Mouse (Mus musculus) embryonic facial prominence, embryonic 12.5 days (tissue): ENCODE measurements around the gene Vps33a. TPM values are rescaled to one million over a fixed set of nuclear protein-coding genes. Genes with fewer than 3 reads are reported as not detected.
"Not testable (repeated sequence)": the region's sequence is repeated elsewhere in the genome, so short reads cannot be mapped to it uniquely, and the experiment has no call there.

Experiments
- ATAC-seq: fragments of 200-750 bp; cut with Nextera tagmentation; 2 replicates; pipeline ENCODE4 v1.8.0; 2017; ENCODE audit not compliant: insufficient number of reproducible peaks, insufficient read depth, low FRiP score, low TSS enrichment
- H3K27ac ChIP-seq: fragments of 300-500 bp; sonication (generic); 2 replicates; pipeline ENCODE4 v1.5.1; 2016; ENCODE audit warnings: mild to moderate bottlenecking
- H3K27me3 ChIP-seq: fragments of 300-500 bp; sonication (generic); 2 replicates; pipeline ENCODE4 v1.6.1; 2016; ENCODE audit warnings: mild to moderate bottlenecking, moderate library complexity
- H3K36me3 ChIP-seq: fragments of 300-500 bp; sonication (generic); 2 replicates; pipeline ENCODE4 v1.6.1; 2016; ENCODE audit warnings: mild to moderate bottlenecking
- H3K4me1 ChIP-seq: fragments of 300-500 bp; sonication (generic); 2 replicates; pipeline ENCODE4 v1.6.1; 2016
- H3K4me2 ChIP-seq: fragments of 300-500 bp; sonication (generic); replicated peaks from 2 replicates; pipeline ENCODE4 v1.6.1; 2016; ENCODE audit warnings: mild to moderate bottlenecking, moderate library complexity
- H3K4me3 ChIP-seq: fragments of 300-500 bp; sonication (generic); 2 replicates; pipeline ENCODE4 v1.5.1; 2016; ENCODE audit warnings: mild to moderate bottlenecking
- H3K9ac ChIP-seq: fragments of 300-500 bp; sonication (generic); 2 replicates; pipeline ENCODE4 v1.6.1; 2016; ENCODE audit warnings: mild to moderate bottlenecking, moderate library complexity
- H3K9me3 ChIP-seq: fragments of 300-500 bp; sonication (generic); 2 replicates; pipeline ENCODE4 v1.6.1; 2016; ENCODE audit warnings: mild to moderate bottlenecking, moderate library complexity
- WGBS: fragments of 180-500 bp; shearing (Covaris S2); methylation state at CpG from one replicate; pipeline ENCODE4 v1.1.7; 2016; 5-methylcytosine and 5-hydroxymethylcytosine counted together
- polyA plus RNA-seq: library from polyadenylated mRNA; unstranded; fragments of >200 nt; fragmentation: Nextera tagmentation; extraction: Ambion mirVana; gene quantifications from 2 replicates; pipeline ENCODE4 v1.2.1, GENCODE M21; 2016

Vps33a gene
- polyA plus RNA-seq, 1 experiment from 2014 or later, result 26.8 TPM

GRCm38 (mm10) chr5:123523692-123524392, 49.0 kb downstream of the Vps33a start, which contains the start of gene Diablo:
Gene Diablo (minus strand): TSS chr5:123524176.
- under 1% methylated on average over 82 of the region's 82 CpGs for WGBS
- H3K4me2 ChIP-seq, result peak within 1 kb of the TSS; percentile 80
- H3K27ac ChIP-seq, result peak within 1 kb of the TSS; percentile 72; the same call in 1 of the 2 replicates
- peaks cover 17% of the 10 kb centered on the region; the same call in 1 of the 2 replicates for H3K36me3 ChIP-seq
- ATAC-seq, result peak; percentile 94
- no peaks in the 10 kb centered on the region for H3K27me3 ChIP-seq
- H3K9ac ChIP-seq, result peak within 1 kb of the TSS; percentile 84
- peaks cover 20% of the 10 kb centered on the region for H3K4me1 ChIP-seq
- H3K9me3 ChIP-seq, result no peaks in the 10 kb centered on the region
- H3K4me3 ChIP-seq, result peak within 1 kb of the TSS; percentile 88

- no peaks in the 10 kb centered on the region for H3K9me3 ChIP-seq
- peaks cover 20% of the 10 kb centered on the region for H3K4me1 ChIP-seq
- no peak overlapping the region for H3K4me2 ChIP-seq
- no peak overlapping the region for H3K9ac ChIP-seq
- WGBS, result 91% methylated on average over 1 of the region's 1 CpGs
- no peaks in the 10 kb centered on the region for H3K27me3 ChIP-seq
- peaks cover 19% of the 10 kb centered on the region for H3K36me3 ChIP-seq
- H3K4me3 ChIP-seq, result no peak overlapping the region
- no peak for ATAC-seq
- H3K27ac ChIP-seq, result no peak overlapping the region
Measured at GRCm38 (mm10) chr5:123522166-123522565, 50.7 kb downstream of the Vps33a start.

GRCm38 (mm10) chr5:123521621-123522020, 51.2 kb downstream of the Vps33a start:
- H3K4me2 ChIP-seq, result no peak overlapping the region
- 91% methylated on average over 1 of the region's 1 CpGs for WGBS
- no peak overlapping the region for H3K27ac ChIP-seq
- no peak overlapping the region for H3K9ac ChIP-seq
- H3K36me3 ChIP-seq, result peaks cover 24% of the 10 kb centered on the region
- no peaks in the 10 kb centered on the region for H3K9me3 ChIP-seq
- ATAC-seq, result no peak
- no peaks in the 10 kb centered on the region for H3K27me3 ChIP-seq
- H3K4me3 ChIP-seq, result no peak overlapping the region
- H3K4me1 ChIP-seq, result peaks cover 20% of the 10 kb centered on the region

- 82% methylated on average over 9 of the region's 9 CpGs for WGBS
- no peak overlapping the region for H3K9ac ChIP-seq
- ATAC-seq, result no peak
- no peak overlapping the region for H3K4me2 ChIP-seq
- H3K27ac ChIP-seq, result no peak overlapping the region
- peaks cover 34% of the 10 kb centered on the region for H3K36me3 ChIP-seq
- H3K27me3 ChIP-seq, result no peaks in the 10 kb centered on the region
- H3K4me3 ChIP-seq, result no peak overlapping the region
- peaks cover 20% of the 10 kb centered on the region for H3K4me1 ChIP-seq
- H3K9me3 ChIP-seq, result no peaks in the 10 kb centered on the region
Measured at GRCm38 (mm10) chr5:123520666-123521065, 52.2 kb downstream of the Vps33a start.

- H3K36me3 ChIP-seq, result peaks cover 62% of the 10 kb centered on the region
- no peak overlapping the region for H3K9ac ChIP-seq
- 94% methylated on average over 5 of the region's 5 CpGs for WGBS
- no peaks in the 10 kb centered on the region for H3K9me3 ChIP-seq
- H3K27me3 ChIP-seq, result no peaks in the 10 kb centered on the region
- H3K4me2 ChIP-seq, result no peak overlapping the region
- H3K4me1 ChIP-seq, result peaks cover 4% of the 10 kb centered on the region; the same call in 1 of the 2 replicates
- H3K27ac ChIP-seq, result no peak overlapping the region
- no peak overlapping the region for H3K4me3 ChIP-seq
- ATAC-seq, result no peak
Measured at GRCm38 (mm10) chr5:123514871-123515270, 58.0 kb downstream of the Vps33a start.

GRCm38 (mm10) chr5:123512102-123512501, 60.7 kb downstream of the Vps33a start:
- Histone ChIP-seq H3K9ac (no peak overlapping the region), H3K27me3 (peaks cover 2% of the 10 kb centered on the region; the same call in 1 of the 2 replicates), H3K4me3 (no peak overlapping the region), H3K9me3 (no peaks in the 10 kb centered on the region), H3K4me2 (no peak overlapping the region), H3K27ac (no peak overlapping the region), H3K36me3 (peaks cover 44% of the 10 kb centered on the region), H3K4me1 (peaks cover 20% of the 10 kb centered on the region)
- no peak for ATAC-seq
- 79% methylated on average over 3 of the region's 3 CpGs for WGBS

- H3K27ac ChIP-seq, ATAC-seq, H3K27me3 ChIP-seq, H3K9me3 ChIP-seq, H3K4me3 ChIP-seq, H3K9ac ChIP-seq, H3K4me2 ChIP-seq: not testable (repeated sequence)
- WGBS, result 82% methylated on average over 3 of the region's 3 CpGs
- Histone ChIP-seq H3K36me3 (peaks cover 37% of the 10 kb centered on the region), H3K4me1 (peaks cover 20% of the 10 kb centered on the region)
Measured at GRCm38 (mm10) chr5:123511426-123511825, 61.4 kb downstream of the Vps33a start.

GRCm38 (mm10) chr5:123510160-123510559, 62.7 kb downstream of the Vps33a start, which contains the start of gene B3gnt4:
Gene B3gnt4 (plus strand): TSS chr5:123510460.
- Histone ChIP-seq H3K27ac (no peak within 1 kb of the TSS), H3K4me3 (no peak within 1 kb of the TSS; the same call in 1 of the 2 replicates), H3K27me3 (peaks cover 13% of the 10 kb centered on the region), H3K4me2 (peak within 1 kb of the TSS; percentile 86; the same call in 1 of the 2 replicates), H3K36me3 (peaks cover 24% of the 10 kb centered on the region), H3K4me1 (peaks cover 20% of the 10 kb centered on the region), H3K9me3 (no peaks in the 10 kb centered on the region), H3K9ac (no peak within 1 kb of the TSS)
- WGBS, result 82% methylated on average over 5 of the region's 5 CpGs
- no peak for ATAC-seq

GRCm38 (mm10) chr5:123508921-123509320, 63.9 kb downstream of the Vps33a start:
- peaks cover 22% of the 10 kb centered on the region for H3K36me3 ChIP-seq
- H3K4me2 ChIP-seq, result peak overlapping the region; percentile 86
- H3K27me3 ChIP-seq, result peaks cover 13% of the 10 kb centered on the region
- 7% methylated on average over 12 of the region's 12 CpGs for WGBS
- peak overlapping the region; percentile 65 for H3K4me3 ChIP-seq
- peak overlapping the region; percentile 61 for H3K9ac ChIP-seq
- H3K9me3 ChIP-seq, result no peaks in the 10 kb centered on the region
- peaks cover 23% of the 10 kb centered on the region for H3K4me1 ChIP-seq
- H3K27ac ChIP-seq, result no peak overlapping the region
- no peak for ATAC-seq

- no peaks in the 10 kb centered on the region for H3K9me3 ChIP-seq
- peaks cover 13% of the 10 kb centered on the region for H3K27me3 ChIP-seq
- peaks cover 18% of the 10 kb centered on the region for H3K36me3 ChIP-seq
- peak overlapping the region; percentile 61 for H3K9ac ChIP-seq
- peak overlapping the region; percentile 86 for H3K4me2 ChIP-seq
- peak overlapping the region; percentile 65 for H3K4me3 ChIP-seq
- 2% methylated on average over 59 of the region's 59 CpGs for WGBS
- H3K27ac ChIP-seq, result no peak overlapping the region
- H3K4me1 ChIP-seq, result peaks cover 23% of the 10 kb centered on the region
- ATAC-seq, result peak; percentile 80
Measured at GRCm38 (mm10) chr5:123507936-123508723, 64.7 kb downstream of the Vps33a start.

GRCm38 (mm10) chr5:123501973-123502372, 70.9 kb downstream of the Vps33a start:
- H3K4me1 ChIP-seq, result peaks cover 8% of the 10 kb centered on the region
- no peak overlapping the region for H3K9ac ChIP-seq
- no peak for ATAC-seq
- whole genome bisulfite sequencing, result 71% methylated on average over 4 of the region's 4 CpGs
- no peak overlapping the region for H3K27ac ChIP-seq
- H3K27me3 ChIP-seq, result peaks cover 10% of the 10 kb centered on the region
- no peaks in the 10 kb centered on the region for H3K9me3 ChIP-seq
- H3K36me3 ChIP-seq, result no peaks in the 10 kb centered on the region
- H3K4me3 ChIP-seq, result no peak overlapping the region
- H3K4me2 ChIP-seq, result no peak overlapping the region
